Mouse (Mus musculus) heart, adult 18-20 months (tissue): ENCODE results near the gene Slc13a4. TPM values are rescaled to one million over a fixed set of nuclear protein-coding genes. Genes with fewer than 3 reads are reported as not detected.

Experiments
- DNase-seq, 2 experiments: peaks; one replicate each; pipeline ENCODE4 v3.0.0; 2021 to 2022; ENCODE audit warnings: mixed read lengths in 1 of 2
- total RNA-seq, 2 experiments: library from RNA; stranded (reverse); gene quantifications; 2 replicates each; pipeline ENCODE4 v1.2.3; 2021

The Slc13a4 gene
- total RNA-seq, 2 experiments from 2014 or later, result 0.07 to 0.21 TPM

DNA sequence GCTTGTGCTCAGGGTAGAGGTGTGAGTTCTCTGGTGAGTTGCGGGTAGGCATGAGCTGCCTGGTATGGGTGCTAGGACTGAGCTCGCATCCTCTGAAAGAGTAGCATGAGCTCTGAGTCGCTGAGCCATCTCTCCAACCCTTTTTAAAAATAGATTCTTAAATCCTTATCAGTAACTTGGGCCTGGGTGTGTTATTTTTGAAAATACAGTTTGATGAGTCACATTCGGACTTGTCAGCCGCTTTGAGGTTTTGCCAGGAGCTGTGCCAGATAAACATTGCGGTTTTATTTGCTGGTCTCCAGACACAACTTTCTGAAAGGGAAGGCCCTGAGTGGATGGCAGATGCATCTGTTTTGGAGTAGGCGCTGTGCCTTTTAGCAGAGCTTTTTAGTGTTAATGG is 51.2 kb downstream of the Slc13a4 start:
- peak; percentile 85 to 89 for DNase-seq

- peak in 1 of 2 experiments; percentile 24 for DNase-seq
These were observed 52.9 kb downstream of the Slc13a4 start for GRCm38 (mm10) chr6:35255017-35255416.

GRCm38 (mm10) chr6:35254136-35254904 is 53.6 kb downstream of the Slc13a4 start:
- DNase-seq, result peak; percentile 27 to 37

- DNase-seq, result peak in 1 of 2 experiments; percentile 15
These were observed 54.5 kb downstream of the Slc13a4 start for GRCm38 (mm10) chr6:35253474-35253873.

- DNase-seq, result peak; percentile 90 to 93
These were observed 55.2 kb downstream of the Slc13a4 start for GRCm38 (mm10) chr6:35252477-35253346.

DNA sequence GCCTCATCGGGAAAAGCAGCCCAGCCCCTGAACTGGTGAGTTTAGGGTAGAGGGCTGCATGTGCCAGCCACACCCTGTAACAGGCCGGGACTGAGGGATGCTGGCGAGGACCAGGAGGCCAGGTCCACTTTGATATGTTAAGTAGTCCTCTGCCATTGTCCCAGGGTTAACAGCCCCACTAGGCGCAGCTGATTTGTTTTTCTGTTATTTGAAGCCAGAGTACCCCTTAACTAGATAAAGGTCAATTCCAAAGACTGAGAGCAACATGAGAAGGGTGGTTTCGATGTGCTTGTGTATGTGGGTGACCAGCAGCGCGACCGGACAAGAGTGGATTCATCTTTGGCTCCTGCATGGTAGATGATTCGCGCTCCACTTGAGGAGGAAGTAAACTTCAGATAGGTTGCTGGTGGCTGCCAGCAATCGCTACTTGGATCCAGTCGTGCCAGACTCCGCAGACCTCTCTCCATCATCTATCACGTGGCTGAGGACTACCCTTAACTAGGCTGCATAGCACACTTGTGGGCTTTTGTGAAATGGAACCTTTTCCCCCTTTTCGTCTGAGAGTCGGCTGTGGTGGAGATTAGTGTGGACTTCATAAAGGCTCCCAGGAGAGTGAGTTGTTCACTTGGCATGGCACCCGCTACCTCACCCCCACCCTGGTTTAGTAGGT is 56.0 kb downstream of the Slc13a4 start:
- no peak for DNase-seq

GRCm38 (mm10) chr6:35245086-35245485 is 62.8 kb downstream of the Slc13a4 start:
- peak in 1 of 2 experiments; percentile 40 for DNase-seq

- no peak for DNase-seq
These were observed 63.9 kb downstream of the Slc13a4 start for GRCm38 (mm10) chr6:35243989-35244388.

DNA sequence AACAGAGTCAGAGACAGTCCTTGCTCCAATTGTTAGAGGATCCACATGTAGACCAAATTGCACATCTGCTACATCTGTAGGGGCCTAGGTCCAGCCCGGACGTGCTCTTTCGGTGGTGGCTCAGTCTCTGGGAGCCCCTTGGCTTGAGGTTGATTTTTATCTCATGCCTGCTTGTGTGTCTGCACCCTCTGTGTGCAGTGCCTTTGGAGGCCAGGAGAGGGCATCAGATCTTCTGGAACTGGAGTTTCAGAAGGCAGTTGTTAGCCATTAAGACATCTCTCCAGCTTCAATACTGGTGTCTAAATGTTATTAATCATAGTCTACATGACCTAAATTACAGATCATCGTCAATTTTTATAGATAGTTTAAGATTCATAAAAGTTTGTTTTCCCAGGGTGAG is 64.7 kb downstream of the Slc13a4 start:
- no peak for DNase-seq

- DNase-seq, result no peak
These were observed 71.7 kb downstream of the Slc13a4 start for GRCm38 (mm10) chr6:35236108-35236785.

DNA sequence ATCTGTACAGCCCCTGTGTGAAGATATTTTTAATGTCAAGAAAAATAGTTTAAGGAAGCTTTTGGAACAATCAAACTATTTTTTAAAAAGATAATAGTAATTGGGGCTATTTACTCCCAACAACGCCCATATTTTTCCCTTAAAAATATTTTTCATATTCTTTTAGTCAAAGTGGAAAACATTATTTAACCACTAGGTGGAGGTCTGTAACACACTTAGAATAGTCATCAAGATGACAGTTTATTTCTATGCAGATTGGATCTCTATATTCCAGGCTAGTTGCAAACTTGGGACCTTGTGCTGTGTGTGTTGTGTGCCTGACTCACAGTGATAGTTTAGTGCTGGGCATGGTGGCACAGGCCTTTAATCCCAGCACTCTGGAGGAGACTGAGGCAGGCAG is 78.5 kb downstream of the Slc13a4 start:
- no peak for DNase-seq

- no peak for DNase-seq
These were observed 82.2 kb downstream of the Slc13a4 start for GRCm38 (mm10) chr6:35225696-35226095.

Other genes with a start within 250 kb of the Slc13a4 start
- 10 to 100 TPM; 21.8 to 23.7 TPM for gene Cnot4, start 174.4 kb downstream of the Slc13a4 start, total RNA-seq
- gene Nup205, start 130.7 kb downstream of the Slc13a4 start, total RNA-seq, result 10 to 100 TPM; 15.7 to 18.7 TPM
- gene Fam180a, start 18.0 kb upstream of the Slc13a4 start, total RNA-seq, result 1 to 10 TPM in 1 of 2 experiments, under 1 TPM in 1; 0.79 to 1.1 TPM
- gene Mtpn, start 231.8 kb upstream of the Slc13a4 start, total RNA-seq, result 10 to 100 TPM; 44.7 to 52.5 TPM